Mouse (Mus musculus) lung, adult 2 months (tissue): Measurements from ENCODE around the gene Higd1c.
"Not testable (repeated sequence)": the region's sequence is repeated elsewhere in the genome, so short reads cannot be mapped to it uniquely, and the experiment has no call there.

Source experiments
- CTCF ChIP-seq: fragments of 200-500 bp; IDR thresholded peaks from 2 replicates; pipeline ENCODE4 v1.5.1; 2011; ENCODE audit warnings: mild to moderate bottlenecking, low read length, control low read depth; ENCODE audit not compliant: insufficient read depth
- POLR2A ChIP-seq: fragments of 200-500 bp; IDR thresholded peaks from 2 replicates; pipeline ENCODE4 v1.6.1; 2011; ENCODE audit warnings: low read depth, mild to moderate bottlenecking, control low read depth, low read length, borderline replicate concordance; ENCODE audit errors: extremely low read depth

DNA sequence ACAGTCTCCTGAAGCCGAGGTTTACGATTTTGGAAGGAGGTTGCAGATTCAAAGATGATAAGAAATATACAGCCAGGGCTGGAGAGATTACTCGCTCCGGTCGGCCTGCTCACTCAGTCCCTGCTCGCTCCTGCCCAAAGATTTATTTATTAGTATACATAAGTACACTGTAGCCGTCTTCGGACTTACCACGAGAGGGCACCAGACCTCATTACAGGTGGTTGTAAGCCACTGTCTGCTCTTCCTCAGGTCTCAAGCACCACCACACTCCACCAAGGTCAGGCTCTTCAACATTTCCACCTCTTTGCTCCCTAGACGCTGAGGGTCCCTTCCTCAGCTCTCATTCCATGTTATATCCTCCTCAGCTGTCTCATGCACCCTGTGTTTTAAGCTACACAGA is 26.5 kb upstream of the Higd1c start:
- TF ChIP-seq CTCF, POLR2A: not testable (repeated sequence)
